Mouse (Mus musculus): ENCODE results near the gene Gnb2.

- TF ChIP-seq POLR2A (IDR thresholded peaks at IDR 0.05; ENCODE audit: low read depth, low read length) (no peak), CTCF (IDR thresholded peaks at IDR 0.05; ENCODE audit: extremely low read depth, insufficient read length, insufficient replicate concordance, low read depth, low read length) (no peak)
Measured at GRCm38 (mm10) chr5:137525511-137525910, 7.8 kb downstream of the Gnb2 start.
